Mouse (Mus musculus): ENCODE data around the gene Tecta. TPM values are rescaled to one million over a fixed set of nuclear protein-coding genes. Genes with fewer than 3 reads are reported as not detected.

Tecta gene
- polyA plus RNA-seq, 1 experiment from 2014 or later: 0.15 TPM

GRCm38 (mm10) chr9:42311311-42311710 lies 88.4 kb downstream of the Tecta start:
- no peak overlapping the region for H3K4me2 ChIP-seq (ENCODE audit: low read depth, low read length, severe bottlenecking)
- no peaks in the 10 kb centered on the region for H3K9me3 ChIP-seq (ENCODE audit: control insufficient read depth, low read length)
- WGBS: 85% methylated on average over 3 of the region's 3 CpGs
- no peaks in the 10 kb centered on the region for H3K27me3 ChIP-seq (ENCODE audit: control insufficient read depth, insufficient read depth, low read length)
- H3K4me3 ChIP-seq (ENCODE audit: low read depth, low read length): no peak overlapping the region
- ATAC-seq (replicated peaks; ENCODE audit: low FRiP score) (no peak), DNase-seq (ENCODE audit: low spot score) (no peak)
- H3K9ac ChIP-seq (ENCODE audit: low read length): no peak overlapping the region
- no peaks in the 10 kb centered on the region for H3K4me1 ChIP-seq (replicated peaks; ENCODE audit: control insufficient read depth, insufficient read depth, low read length)
- no peak overlapping the region for H3K27ac ChIP-seq (ENCODE audit: low read depth, low read length)
- no peaks in the 10 kb centered on the region for H3K36me3 ChIP-seq (ENCODE audit: control insufficient read depth, insufficient read depth, low read length)

- no peak for ATAC-seq (replicated peaks; ENCODE audit: low FRiP score)
- 94% methylated on average over 4 of the region's 4 CpGs for WGBS
- Histone ChIP-seq H3K4me2 (ENCODE audit: low read depth, low read length, severe bottlenecking) (no peak overlapping the region), H3K4me1 (replicated peaks; ENCODE audit: control insufficient read depth, insufficient read depth, low read length) (no peaks in the 10 kb centered on the region), H3K27ac (ENCODE audit: low read depth, low read length) (no peak overlapping the region), H3K36me3 (ENCODE audit: control insufficient read depth, insufficient read depth, low read length) (no peaks in the 10 kb centered on the region), H3K9me3 (ENCODE audit: control insufficient read depth, low read length) (no peaks in the 10 kb centered on the region), H3K27me3 (ENCODE audit: control insufficient read depth, insufficient read depth, low read length) (no peaks in the 10 kb centered on the region), H3K9ac (ENCODE audit: low read length) (no peak overlapping the region), H3K4me3 (ENCODE audit: low read depth, low read length) (no peak overlapping the region)
- DNase-seq (ENCODE audit: low spot score): no peak
These were observed 95.8 kb downstream of the Tecta start for GRCm38 (mm10) chr9:42303894-42304293.

- H3K4me1 ChIP-seq (replicated peaks; ENCODE audit: control insufficient read depth, insufficient read depth, low read length): no peaks in the 10 kb centered on the region
- no peak overlapping the region for H3K4me2 ChIP-seq (ENCODE audit: low read depth, low read length, severe bottlenecking)
- WGBS: 87% methylated on average over 6 of the region's 6 CpGs
- no peak overlapping the region for H3K27ac ChIP-seq (ENCODE audit: low read depth, low read length)
- no peak overlapping the region for H3K4me3 ChIP-seq (ENCODE audit: low read depth, low read length)
- no peak overlapping the region for H3K9ac ChIP-seq (ENCODE audit: low read length)
- no peak for DNase-seq (ENCODE audit: low spot score)
- H3K27me3 ChIP-seq (ENCODE audit: control insufficient read depth, insufficient read depth, low read length): no peaks in the 10 kb centered on the region
- no peaks in the 10 kb centered on the region for H3K9me3 ChIP-seq (ENCODE audit: control insufficient read depth, low read length)
- ATAC-seq (replicated peaks; ENCODE audit: low FRiP score): no peak
- H3K36me3 ChIP-seq (ENCODE audit: control insufficient read depth, insufficient read depth, low read length): no peaks in the 10 kb centered on the region
These were observed 98.6 kb downstream of the Tecta start for GRCm38 (mm10) chr9:42301082-42301633.

GRCm38 (mm10) chr9:42296297-42296922 lies 103.3 kb downstream of the Tecta start:
- DNase-seq (ENCODE audit: low spot score) (no peak), ATAC-seq (replicated peaks; ENCODE audit: low FRiP score) (no peak)
- Histone ChIP-seq H3K9me3 (ENCODE audit: control insufficient read depth, low read length) (no peaks in the 10 kb centered on the region), H3K4me2 (ENCODE audit: low read depth, low read length, severe bottlenecking) (no peak overlapping the region), H3K4me3 (ENCODE audit: low read depth, low read length) (no peak overlapping the region), H3K36me3 (ENCODE audit: control insufficient read depth, insufficient read depth, low read length) (no peaks in the 10 kb centered on the region), H3K27me3 (ENCODE audit: control insufficient read depth, insufficient read depth, low read length) (no peaks in the 10 kb centered on the region), H3K27ac (ENCODE audit: low read depth, low read length) (no peak overlapping the region), H3K9ac (ENCODE audit: low read length) (no peak overlapping the region), H3K4me1 (replicated peaks; ENCODE audit: control insufficient read depth, insufficient read depth, low read length) (no peaks in the 10 kb centered on the region)
- WGBS: 91% methylated on average over 10 of the region's 10 CpGs

GRCm38 (mm10) chr9:42294131-42294530 lies 105.6 kb downstream of the Tecta start:
- DNase-seq (ENCODE audit: low spot score) (no peak), ATAC-seq (replicated peaks; ENCODE audit: low FRiP score) (no peak)
- H3K9ac ChIP-seq (ENCODE audit: low read length): no peak overlapping the region
- no peaks in the 10 kb centered on the region for H3K9me3 ChIP-seq (ENCODE audit: control insufficient read depth, low read length)
- H3K36me3 ChIP-seq (ENCODE audit: control insufficient read depth, insufficient read depth, low read length): no peaks in the 10 kb centered on the region
- no peaks in the 10 kb centered on the region for H3K4me1 ChIP-seq (replicated peaks; ENCODE audit: control insufficient read depth, insufficient read depth, low read length)
- H3K27me3 ChIP-seq (ENCODE audit: control insufficient read depth, insufficient read depth, low read length): no peaks in the 10 kb centered on the region
- 76% methylated on average over 2 of the region's 2 CpGs for WGBS
- no peak overlapping the region for H3K4me3 ChIP-seq (ENCODE audit: low read depth, low read length)
- no peak overlapping the region for H3K4me2 ChIP-seq (ENCODE audit: low read depth, low read length, severe bottlenecking)
- H3K27ac ChIP-seq (ENCODE audit: low read depth, low read length): no peak overlapping the region

- WGBS: 79% methylated on average over 3 of the region's 3 CpGs
- ATAC-seq (replicated peaks; ENCODE audit: low FRiP score) (no peak), DNase-seq (ENCODE audit: low spot score) (no peak)
- Histone ChIP-seq H3K9ac (ENCODE audit: low read length) (no peak overlapping the region), H3K4me1 (replicated peaks; ENCODE audit: control insufficient read depth, insufficient read depth, low read length) (no peaks in the 10 kb centered on the region), H3K4me3 (ENCODE audit: low read depth, low read length) (no peak overlapping the region), H3K36me3 (ENCODE audit: control insufficient read depth, insufficient read depth, low read length) (no peaks in the 10 kb centered on the region), H3K27me3 (ENCODE audit: control insufficient read depth, insufficient read depth, low read length) (no peaks in the 10 kb centered on the region), H3K4me2 (ENCODE audit: low read depth, low read length, severe bottlenecking) (no peak overlapping the region), H3K9me3 (ENCODE audit: control insufficient read depth, low read length) (no peaks in the 10 kb centered on the region), H3K27ac (ENCODE audit: low read depth, low read length) (no peak overlapping the region)
These were observed 106.1 kb downstream of the Tecta start for GRCm38 (mm10) chr9:42293596-42293995.

- 33% methylated on average over 7 of the region's 7 CpGs for WGBS
- Histone ChIP-seq H3K27ac (ENCODE audit: low read depth, low read length) (no peak overlapping the region), H3K9ac (ENCODE audit: low read length) (no peak overlapping the region), H3K27me3 (ENCODE audit: control insufficient read depth, insufficient read depth, low read length) (no peaks in the 10 kb centered on the region), H3K4me1 (replicated peaks; ENCODE audit: control insufficient read depth, insufficient read depth, low read length) (no peaks in the 10 kb centered on the region), H3K36me3 (ENCODE audit: control insufficient read depth, insufficient read depth, low read length) (no peaks in the 10 kb centered on the region), H3K9me3 (ENCODE audit: control insufficient read depth, low read length) (no peaks in the 10 kb centered on the region), H3K4me2 (ENCODE audit: low read depth, low read length, severe bottlenecking) (no peak overlapping the region), H3K4me3 (ENCODE audit: low read depth, low read length) (no peak overlapping the region)
- no peak for ATAC-seq (replicated peaks; ENCODE audit: low FRiP score)
- DNase-seq (ENCODE audit: low spot score): no peak
These were observed 106.7 kb downstream of the Tecta start for GRCm38 (mm10) chr9:42293051-42293450.

GRCm38 (mm10) chr9:42279676-42280075 lies 120.1 kb downstream of the Tecta start:
- no peaks in the 10 kb centered on the region for H3K36me3 ChIP-seq (ENCODE audit: control insufficient read depth, insufficient read depth, low read length)
- no peak overlapping the region for H3K27ac ChIP-seq (ENCODE audit: low read depth, low read length)
- H3K4me1 ChIP-seq (replicated peaks; ENCODE audit: control insufficient read depth, insufficient read depth, low read length): no peaks in the 10 kb centered on the region
- H3K27me3 ChIP-seq (ENCODE audit: control insufficient read depth, insufficient read depth, low read length): no peaks in the 10 kb centered on the region
- H3K4me2 ChIP-seq (ENCODE audit: low read depth, low read length, severe bottlenecking): no peak overlapping the region
- H3K9me3 ChIP-seq (ENCODE audit: control insufficient read depth, low read length): no peaks in the 10 kb centered on the region
- DNase-seq (ENCODE audit: low spot score): no peak
- ATAC-seq (replicated peaks; ENCODE audit: low FRiP score): no peak
- no peak overlapping the region for H3K9ac ChIP-seq (ENCODE audit: low read length)
- 79% methylated on average over 4 of the region's 4 CpGs for WGBS
- no peak overlapping the region for H3K4me3 ChIP-seq (ENCODE audit: low read depth, low read length)
